Mouse (Mus musculus) heart, embryonic 14.5 days (tissue): ENCODE measurements around the gene Spata16. TPM values are rescaled to one million over a fixed set of nuclear protein-coding genes. Genes with fewer than 3 reads are reported as not detected.

ENCODE experiments used
- microRNA-seq: library from miRNA; unstranded; fragments of <30 nt; microRNA quantifications from one replicate; pipeline ENCODE4, GENCODE M21; 2016
- polyA plus RNA-seq: library from polyadenylated mRNA; unstranded; fragments of >200 nt; fragmentation: Nextera tagmentation; extraction: Ambion mirVana; gene quantifications from 2 replicates; pipeline ENCODE4 v1.2.1, GENCODE M21; 2014

The Spata16 gene
- polyA plus RNA-seq, 1 experiment from 2014 or later: not detected

Small RNAs within 50 kb of the gene (microRNA-seq; reads per million reads assigned to microRNA genes)
- gene Gm25773 (not detected), gene Gm44464 (not detected)
